Mouse (Mus musculus) left cerebral cortex, adult 18-20 months (tissue): Measurements from ENCODE around the gene Id1. TPM values are rescaled to one million over a fixed set of nuclear protein-coding genes. Genes with fewer than 3 reads are reported as not detected.
A peak's percentile ranks its signal among the peaks of the same experiment; 100 is the strongest.

ENCODE experiments used
- DNase-seq, 2 experiments: peaks; one replicate each; pipeline ENCODE4 v3.0.0; 2021 to 2022; ENCODE audit warnings: low spot score in 2 of 2, mixed read lengths in 1 of 2
- total RNA-seq, 2 experiments: library from RNA; stranded (reverse); gene quantifications; 2 replicates each; pipeline ENCODE4 v1.2.3; 2021

Id1 gene
- total RNA-seq, 2 experiments from 2014 or later: 20.6 to 27.2 TPM

DNA sequence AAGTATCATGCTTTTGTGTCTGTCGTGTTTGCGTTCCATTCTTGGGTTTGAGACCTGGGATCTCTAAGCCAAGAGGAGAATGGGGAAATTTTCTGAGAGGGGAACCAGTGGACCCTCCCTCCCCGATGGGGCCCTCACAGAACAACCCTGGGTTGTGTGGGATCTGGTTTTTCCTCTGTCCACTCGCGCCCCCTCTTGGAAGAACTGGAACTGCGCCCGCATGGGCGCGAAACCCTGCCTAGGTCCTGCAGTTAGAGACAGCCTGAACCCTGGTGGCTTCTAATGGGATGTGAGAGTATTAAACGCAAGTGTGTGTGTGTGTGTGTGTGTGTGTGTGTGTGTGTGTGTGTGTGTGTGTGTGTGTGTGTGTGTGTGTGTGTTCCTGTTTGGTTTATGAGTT is 6.4 kb downstream of the Id1 start:
- no peak for DNase-seq

- no peak for DNase-seq
Observed at GRCm38 (mm10) chr2:152753944-152754711, 18.1 kb downstream of the Id1 start, which contains the start of gene Cox4i2. Gene Cox4i2, plus strand, starts transcription at chr2:152754173.

GRCm38 (mm10) chr2:152756474-152757393 is 20.7 kb downstream of the Id1 start:
- no peak for DNase-seq

- no peak for DNase-seq
Observed at GRCm38 (mm10) chr2:152757478-152757877, 21.4 kb downstream of the Id1 start.

DNA sequence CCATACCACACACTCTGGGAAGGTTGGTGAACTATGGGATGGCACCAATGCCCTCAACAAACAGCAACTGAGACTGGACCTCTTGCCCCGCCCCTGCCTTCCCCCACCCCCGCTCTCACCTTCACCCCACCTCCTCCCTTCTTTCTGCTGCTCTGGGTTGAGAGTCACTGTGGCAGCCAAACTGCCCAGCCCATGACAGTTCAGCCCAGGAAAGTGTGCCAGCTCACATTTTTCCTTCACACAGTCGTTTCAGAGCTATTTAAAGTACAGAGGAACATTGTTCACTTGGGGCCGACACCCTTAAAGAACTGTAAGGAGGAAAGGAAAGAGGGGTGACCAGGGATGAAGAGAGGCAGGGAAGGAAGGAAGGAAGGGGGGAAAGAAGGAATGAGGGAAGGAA is 22.3 kb downstream of the Id1 start:
- DNase-seq: no peak

GRCm38 (mm10) chr2:152763310-152763709 is 27.3 kb downstream of the Id1 start:
- DNase-seq: no peak

DNA sequence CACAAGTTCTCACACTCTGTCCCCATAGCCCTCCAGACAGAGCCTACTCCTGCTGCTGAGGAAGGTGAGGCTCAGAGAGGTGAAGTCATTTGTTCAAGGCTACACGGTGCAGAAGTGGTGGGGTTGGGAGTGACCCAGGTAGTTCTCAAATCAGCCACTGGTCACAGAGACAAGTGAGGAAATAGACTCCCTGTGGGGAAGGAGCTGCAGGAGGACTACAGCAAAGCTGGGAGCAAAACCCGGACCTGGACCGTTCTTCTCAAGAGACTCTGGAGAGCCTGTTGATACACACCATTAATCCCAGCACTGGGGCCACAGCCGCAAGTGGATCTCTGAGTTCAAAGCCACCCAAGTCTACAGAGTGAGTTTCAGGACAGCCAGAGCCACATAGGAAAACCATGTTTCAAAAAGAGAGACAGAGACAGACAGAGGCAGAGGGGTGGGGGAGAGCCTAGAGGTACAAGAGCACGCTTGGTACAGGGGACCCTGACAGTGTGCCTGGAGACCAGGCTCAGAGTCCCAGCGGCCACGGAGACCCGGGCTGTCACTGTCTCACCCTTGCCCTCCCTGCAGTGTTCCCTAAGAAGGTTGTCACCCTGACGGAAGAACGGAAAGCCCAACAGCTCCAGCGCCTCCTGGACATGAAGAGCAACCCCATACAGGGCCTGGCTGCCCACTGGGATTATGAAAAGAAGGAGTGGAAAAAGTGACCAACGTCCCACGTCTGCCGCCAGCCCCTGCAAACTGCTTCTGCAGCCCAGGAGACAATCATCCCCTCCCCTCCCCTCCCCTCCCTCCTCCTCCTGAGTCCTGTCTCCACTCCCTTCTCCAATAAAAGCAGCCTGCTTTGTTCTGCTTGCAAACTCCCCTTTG is 28.4 kb downstream of the Id1 start:
- no peak for DNase-seq

- no peak for DNase-seq
Observed at GRCm38 (mm10) chr2:152765045-152765674, 29.1 kb downstream of the Id1 start.

GRCm38 (mm10) chr2:152766387-152767123 is 30.5 kb downstream of the Id1 start:
- peak; percentile 85 to 93 for DNase-seq

GRCm38 (mm10) chr2:152767618-152768271 is 31.7 kb downstream of the Id1 start:
- DNase-seq: peak in 1 of 2 experiments; percentile 43

DNA sequence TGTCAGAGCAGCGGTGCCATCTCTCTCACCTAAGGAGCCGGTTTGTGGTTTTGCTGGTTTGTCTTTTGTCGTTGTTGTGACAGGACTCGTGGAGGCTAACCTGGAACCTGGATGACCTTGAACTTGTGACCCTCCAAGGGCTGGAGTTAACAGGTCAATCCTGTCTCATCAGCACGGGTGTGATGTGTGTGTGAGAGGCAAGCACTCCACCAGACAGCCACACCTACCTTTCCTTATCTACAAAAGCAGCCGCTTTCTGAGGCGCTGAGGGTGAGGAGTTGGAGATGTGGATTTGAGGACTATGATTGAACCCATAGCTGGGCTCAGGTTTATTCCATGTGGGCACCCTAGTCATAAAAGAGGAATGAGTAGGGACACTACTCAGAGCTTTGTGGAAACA is 33.6 kb downstream of the Id1 start:
- no peak for DNase-seq

DNA sequence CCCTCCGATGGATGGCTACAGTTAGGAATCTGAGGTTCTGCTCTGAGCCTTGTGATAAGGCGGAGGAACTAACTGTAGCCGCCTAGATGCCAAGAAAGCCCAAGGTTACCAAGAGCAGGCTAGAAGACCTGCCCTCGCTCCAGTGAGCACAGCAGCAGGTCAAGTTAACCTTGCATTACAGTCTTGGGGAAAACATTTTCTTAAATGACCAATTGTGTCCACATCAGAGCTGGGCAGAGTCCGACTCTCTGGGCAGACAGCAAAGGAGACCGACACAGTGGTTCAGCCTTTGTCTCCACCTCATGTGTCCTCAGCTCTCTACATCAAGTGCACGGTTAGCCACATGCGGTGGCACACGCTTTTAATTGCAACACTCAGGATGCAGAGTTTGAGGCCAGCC is 35.5 kb downstream of the Id1 start:
- no peak for DNase-seq

DNA sequence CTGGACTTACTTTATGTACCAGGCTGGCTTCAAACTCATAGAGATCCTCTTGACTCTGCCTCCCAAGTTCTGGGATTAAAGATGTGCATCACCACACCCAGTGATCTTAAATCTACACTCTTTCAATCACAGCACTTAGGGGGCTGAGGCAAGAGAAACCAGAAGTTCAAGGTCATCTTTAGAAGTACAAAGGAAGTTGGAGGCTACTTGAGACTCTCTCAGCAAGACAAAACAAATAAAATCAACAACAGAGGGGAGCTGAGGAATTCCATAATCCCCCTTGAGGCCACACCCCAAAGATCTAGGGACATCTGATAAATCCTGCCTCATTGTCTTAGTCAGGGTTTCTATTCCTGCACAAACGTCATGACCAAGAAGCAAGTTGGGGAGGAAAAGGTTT is 36.2 kb downstream of the Id1 start:
- DNase-seq: no peak

- no peak for DNase-seq
Observed at GRCm38 (mm10) chr2:152775357-152775756, 39.3 kb downstream of the Id1 start.

GRCm38 (mm10) chr2:152776019-152776418 is 40.0 kb downstream of the Id1 start:
- peak in 1 of 2 experiments; percentile 19 for DNase-seq

DNA sequence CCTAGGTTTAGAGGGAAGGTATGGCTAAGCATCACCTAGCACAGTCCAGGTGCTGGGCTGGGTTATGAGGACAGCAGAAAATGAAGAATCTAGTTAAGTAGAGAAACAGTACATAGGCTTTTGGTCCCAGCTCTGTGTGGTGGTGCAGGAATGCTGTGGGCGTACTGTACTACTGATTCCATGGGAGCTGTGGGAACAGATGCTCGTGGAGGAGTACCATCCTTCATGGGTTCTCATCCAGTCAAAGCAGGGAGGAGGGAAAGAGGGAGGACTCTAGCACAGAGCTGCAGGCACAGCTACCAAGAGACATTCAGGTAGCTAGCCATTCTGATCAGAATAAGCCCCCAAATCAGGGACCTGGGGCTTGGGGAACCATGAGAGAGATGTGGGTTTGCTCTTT is 40.4 kb downstream of the Id1 start:
- DNase-seq: peak; percentile 60 to 75

DNA sequence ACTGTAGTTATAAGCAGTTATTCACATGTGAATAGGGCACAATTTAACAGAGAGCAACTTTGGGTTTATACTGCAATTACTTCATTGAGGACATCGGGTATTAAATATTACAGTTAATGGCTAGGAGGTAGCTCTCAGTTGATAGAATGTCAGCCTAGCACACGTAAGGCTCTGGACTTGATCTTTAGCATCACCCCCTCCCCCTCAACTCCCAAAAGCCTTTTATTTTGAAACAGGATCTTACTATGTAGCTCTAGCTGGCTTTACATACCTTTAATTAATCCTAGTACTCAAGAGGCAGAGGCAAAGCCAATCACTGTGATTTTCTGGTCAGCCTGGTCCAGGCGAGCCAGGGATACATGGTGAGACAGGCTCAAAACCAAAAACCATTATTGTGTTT is 41.0 kb downstream of the Id1 start:
- DNase-seq: no peak

DNA sequence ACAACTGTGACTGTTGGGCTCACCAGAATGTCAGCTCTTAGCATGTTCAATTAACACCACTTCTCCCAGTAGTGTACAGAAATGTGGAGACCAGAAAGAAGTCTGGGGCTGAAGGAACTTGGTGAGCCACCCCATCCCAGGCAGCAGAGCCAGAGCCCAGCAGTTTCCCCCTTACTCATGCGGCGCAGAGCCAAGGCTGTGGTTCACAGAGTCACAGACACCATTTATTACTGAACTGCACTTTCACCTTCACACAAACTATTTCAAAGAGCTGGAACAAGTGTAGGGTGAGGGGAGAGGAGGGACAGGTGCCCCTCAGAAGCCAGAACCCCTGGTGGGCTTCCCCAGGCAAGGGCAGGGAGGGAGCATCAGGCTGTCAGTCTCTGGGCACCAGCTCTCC is 44.4 kb downstream of the Id1 start:
- DNase-seq: no peak

DNA sequence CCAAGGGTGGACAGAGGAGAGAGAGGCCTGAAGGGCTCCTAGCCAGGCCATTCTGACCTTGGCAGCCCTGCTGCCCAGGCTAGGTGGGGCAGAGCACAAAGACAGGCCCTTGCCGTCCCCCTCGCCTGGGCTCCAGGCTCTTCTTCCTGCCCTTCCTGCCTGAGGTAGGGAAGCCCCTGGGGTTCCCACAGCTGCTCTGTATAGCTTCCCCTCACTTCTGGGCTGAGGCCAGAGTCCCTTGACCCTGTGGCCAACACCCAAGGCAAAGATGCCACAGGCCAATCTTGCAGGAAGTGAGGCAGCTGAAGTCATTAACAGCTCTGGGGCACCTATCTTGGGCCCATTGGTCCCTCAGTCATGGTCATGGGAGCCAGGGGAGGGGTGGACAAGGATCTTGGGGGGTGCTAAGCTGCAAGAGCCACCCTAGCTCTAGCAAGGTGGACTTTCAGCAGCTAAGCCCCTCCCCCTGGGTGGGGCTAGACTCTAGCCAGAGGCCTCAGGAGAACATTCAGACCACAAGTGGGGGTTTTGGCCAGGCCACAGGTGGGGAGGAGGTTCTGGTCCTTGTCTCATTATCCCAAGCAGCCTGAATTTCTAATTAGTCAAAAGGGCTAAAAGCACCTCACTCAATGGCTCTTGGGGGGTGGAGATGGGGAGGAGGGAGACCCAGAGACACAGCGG is 45.1 kb downstream of the Id1 start:
- no peak for DNase-seq
